Mouse (Mus musculus) liver, embryonic 14.5 days (tissue): ENCODE measurements around the gene Cyp2d11. TPM values are rescaled to one million over a fixed set of nuclear protein-coding genes. Genes with fewer than 3 reads are reported as not detected.

Experiments
- ATAC-seq: fragments of 200-750 bp; cut with Nextera tagmentation; 2 replicates; pipeline ENCODE4 v1.8.0; 2017; ENCODE audit warnings: moderate number of reproducible peaks, mild to moderate bottlenecking, moderate library complexity; ENCODE audit not compliant: insufficient read depth
- DNase-seq, 3 experiments: peaks; one replicate each; pipeline ENCODE4 v3.0.0-alpha.2; 2012 to 2013; ENCODE audit warnings: low read depth in 3 of 3, low spot score in 3 of 3
- H3K27ac ChIP-seq: fragments of 300-500 bp; sonication (generic); 2 replicates; pipeline ENCODE4 v1.5.1; 2014; ENCODE audit warnings: moderate library complexity, mild to moderate bottlenecking, control low read depth, inconsistent platforms
- H3K27me3 ChIP-seq: fragments of 300-500 bp; sonication (generic); 2 replicates; pipeline ENCODE4 v1.6.1; 2014; ENCODE audit warnings: mild to moderate bottlenecking, low read length, moderate library complexity; ENCODE audit not compliant: control insufficient read depth, insufficient read depth
- H3K36me3 ChIP-seq: fragments of 300-500 bp; sonication (generic); replicated peaks from 2 replicates; pipeline ENCODE4 v1.6.1; 2014; ENCODE audit warnings: low read depth; ENCODE audit not compliant: control insufficient read depth, insufficient read depth
- H3K4me1 ChIP-seq, 2 experiments: fragments of 200-500 bp in 1 of 2; fragments of 300-500 bp in 1 of 2; sonication (generic) in 1 of 2; replicated peaks; 2 replicates each; pipeline ENCODE4 v1.6.1; 2012 to 2014; ENCODE audit warnings: antibody characterized with exemption in 1 of 2, inconsistent platforms in 1 of 2, low read length in 1 of 2; ENCODE audit not compliant: control insufficient read depth in 2 of 2, insufficient read depth in 2 of 2
- H3K4me2 ChIP-seq: fragments of 300-500 bp; sonication (generic); 2 replicates; pipeline ENCODE4 v1.6.1; 2014; ENCODE audit warnings: low read depth, mild to moderate bottlenecking, control low read depth, moderate library complexity
- H3K4me3 ChIP-seq, 2 experiments: fragments of 200-500 bp in 1 of 2; fragments of 300-500 bp in 1 of 2; sonication (generic) in 1 of 2; 2 replicates each; pipeline ENCODE4 v1.5.1; 2012 to 2014; ENCODE audit warnings: low read depth in 2 of 2, low read length in 2 of 2, mild to moderate bottlenecking in 2 of 2, control low read depth in 1 of 2, inconsistent platforms in 1 of 2, moderate library complexity in 1 of 2; ENCODE audit not compliant: insufficient read depth in 1 of 2
- H3K9ac ChIP-seq: fragments of 300-500 bp; sonication (generic); replicated peaks from 2 replicates; pipeline ENCODE4 v1.6.1; 2014; ENCODE audit warnings: mild to moderate bottlenecking, control low read depth, moderate library complexity
- H3K9me3 ChIP-seq: fragments of 300-500 bp; sonication (generic); 2 replicates; pipeline ENCODE4 v1.6.1; 2016; ENCODE audit warnings: low read length, mixed read lengths; ENCODE audit not compliant: control insufficient read depth
- CTCF ChIP-seq: IDR thresholded peaks from 2 replicates; pipeline ENCODE4 v1.5.1; 2016; ENCODE audit warnings: antibody characterized with exemption, low read depth, control low read depth
- EP300 ChIP-seq: IDR thresholded peaks from 2 replicates; pipeline ENCODE4 v1.6.1; 2016; ENCODE audit warnings: antibody characterized with exemption, low read depth
- WGBS: fragments of 180-500 bp; shearing (Covaris S2); extraction: QIAGEN DNeasy Blood & Tissue Kit; methylation state at CpG from one replicate; pipeline ENCODE4 v1.1.7; 2014; ENCODE audit not compliant: insufficient replicate concordance; 5-methylcytosine and 5-hydroxymethylcytosine counted together
- polyA plus RNA-seq, 2 experiments: library from polyadenylated mRNA; depleted of rRNA in 1 of 2; stranded (reverse) in 1 of 2; unstranded in 1 of 2; fragments of >200 nt; fragmentation: Nextera tagmentation in 1 of 2; extraction: Ambion mirVana in 1 of 2; gene quantifications; 2 replicates each; pipeline versions ENCODE4 v1.2.1 to v1.2.3; 2012 to 2014

Cyp2d11 gene
- polyA plus RNA-seq, 2 experiments, result 0.09 TPM; not detected in 1

GRCm38 (mm10) chr15:82377701-82378100 is 16.1 kb downstream of the Cyp2d11 start:
- Histone ChIP-seq H3K27me3 (no peaks in the 10 kb centered on the region), H3K4me3 (no peak overlapping the region), H3K9ac (no peak overlapping the region), H3K9me3 (no peaks in the 10 kb centered on the region), H3K4me1 (peaks cover 0 to 11% of the 10 kb centered on the region in 2 experiments; a peak in 2 of 4 replicates), H3K36me3 (no peaks in the 10 kb centered on the region), H3K27ac (no peak overlapping the region), H3K4me2 (peak overlapping the region; percentile 18)
- DNase-seq (no peak), ATAC-seq (no peak)
- no peak for TF ChIP-seq EP300
- no peak for TF ChIP-seq CTCF
- 54% methylated on average over 5 of the region's 5 CpGs for WGBS

DNA sequence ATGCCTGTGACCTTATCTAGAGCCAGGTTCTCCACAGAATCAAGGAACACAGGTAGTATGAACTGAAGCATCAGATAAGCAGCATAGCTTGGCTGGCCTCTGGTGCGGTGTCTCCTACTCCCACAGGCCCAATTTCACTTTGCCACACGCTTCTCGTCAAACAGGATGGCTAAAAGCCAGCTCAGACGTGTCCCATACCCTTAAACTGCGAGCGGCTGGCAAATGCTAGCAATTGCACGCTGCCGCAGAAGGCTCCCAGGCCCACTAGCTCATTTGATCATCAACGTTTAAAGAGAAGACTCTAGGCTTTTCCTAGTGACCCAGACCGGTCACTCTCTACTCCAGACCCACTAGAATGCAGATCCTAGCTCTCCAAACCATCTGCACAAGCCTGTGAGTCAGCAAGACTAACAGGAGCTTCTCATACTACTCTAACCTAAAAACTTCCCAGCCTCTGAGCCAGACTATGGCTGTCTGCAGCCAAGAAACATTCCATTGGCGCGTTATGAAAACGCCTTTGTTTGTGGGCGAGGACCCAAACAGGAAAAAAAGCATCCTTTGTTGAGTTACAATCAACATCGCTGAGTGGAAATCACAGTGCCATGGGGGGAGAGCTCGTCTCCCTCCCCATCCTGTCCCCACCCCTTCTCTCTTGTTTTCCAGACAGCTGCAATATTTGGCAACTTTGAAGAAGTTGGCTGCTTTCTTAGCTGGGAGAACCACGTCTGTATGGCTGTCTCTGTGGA is 17.3 kb downstream of the Cyp2d11 start:
- H3K27me3 ChIP-seq, result no peaks in the 10 kb centered on the region
- no peak overlapping the region for H3K27ac ChIP-seq
- no peaks in the 10 kb centered on the region for H3K36me3 ChIP-seq
- 67% methylated on average over 17 of the region's 17 CpGs for WGBS
- H3K9me3 ChIP-seq, result no peaks in the 10 kb centered on the region
- ATAC-seq, result no peak
- no peak overlapping the region for H3K9ac ChIP-seq
- no peak for DNase-seq
- H3K4me1 ChIP-seq, result peaks cover 0 to 11% of the 10 kb centered on the region in 2 experiments; a peak in 2 of 4 replicates
- no peak for TF ChIP-seq CTCF
- TF ChIP-seq EP300, result no peak
- H3K4me2 ChIP-seq, result no peak overlapping the region
- H3K4me3 ChIP-seq, result no peak overlapping the region

DNA sequence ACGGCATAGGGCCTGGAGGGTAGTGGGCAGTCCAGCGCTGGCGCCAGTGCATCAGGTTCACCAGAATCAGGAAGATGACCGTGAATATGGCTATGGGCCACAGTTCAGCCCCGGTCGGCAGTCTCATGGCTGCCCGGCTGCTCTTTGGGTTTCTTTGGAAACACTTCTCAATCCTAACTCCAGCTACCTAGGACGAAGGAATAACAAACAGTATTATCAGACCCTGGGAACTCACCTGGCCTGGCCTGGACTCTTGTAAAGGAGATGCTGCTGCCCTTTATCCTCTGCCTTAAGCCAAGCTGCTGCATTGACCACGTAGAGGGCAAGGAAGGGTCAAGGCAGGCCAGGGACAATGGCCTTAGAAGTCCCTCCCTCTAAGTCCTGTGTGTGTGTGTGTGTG is 18.0 kb downstream of the Cyp2d11 start:
- ATAC-seq, result no peak
- H3K4me2 ChIP-seq, result no peak overlapping the region
- H3K9me3 ChIP-seq, result no peaks in the 10 kb centered on the region
- no peak overlapping the region for H3K27ac ChIP-seq
- H3K9ac ChIP-seq, result no peak overlapping the region
- no peaks in the 10 kb centered on the region for H3K36me3 ChIP-seq
- TF ChIP-seq EP300, result no peak
- no peak for TF ChIP-seq CTCF
- no peak overlapping the region for H3K4me3 ChIP-seq
- H3K27me3 ChIP-seq, result no peaks in the 10 kb centered on the region
- peaks cover 0 to 10% of the 10 kb centered on the region in 2 experiments; a peak in 2 of 4 replicates for H3K4me1 ChIP-seq
- WGBS, result 68% methylated on average over 9 of the region's 9 CpGs
- no peak for DNase-seq

- H3K4me2 ChIP-seq, result no peak overlapping the region
- TF ChIP-seq EP300 (no peak), CTCF (no peak)
- H3K4me1 ChIP-seq, result peaks cover 0 to 7% of the 10 kb centered on the region in 2 experiments; a peak in 2 of 4 replicates
- H3K27me3 ChIP-seq, result no peaks in the 10 kb centered on the region
- no peaks in the 10 kb centered on the region for H3K36me3 ChIP-seq
- 71% methylated on average over 5 of the region's 5 CpGs for WGBS
- no peak for ATAC-seq
- no peak overlapping the region for H3K4me3 ChIP-seq
- no peak for DNase-seq
- H3K27ac ChIP-seq, result no peak overlapping the region
- H3K9ac ChIP-seq, result no peak overlapping the region
- H3K9me3 ChIP-seq, result no peaks in the 10 kb centered on the region
Observed at GRCm38 (mm10) chr15:82374437-82374836, 19.4 kb downstream of the Cyp2d11 start.

GRCm38 (mm10) chr15:82372991-82373390 is 20.8 kb downstream of the Cyp2d11 start:
- ATAC-seq (no peak), DNase-seq (no peak)
- Histone ChIP-seq H3K9me3 (no peaks in the 10 kb centered on the region), H3K4me3 (no peak overlapping the region), H3K36me3 (no peaks in the 10 kb centered on the region), H3K4me1 (peaks cover 0 to 5% of the 10 kb centered on the region in 2 experiments; a peak in 1 of 4 replicates), H3K27ac (no peak overlapping the region), H3K4me2 (no peak overlapping the region), H3K27me3 (no peaks in the 10 kb centered on the region), H3K9ac (no peak overlapping the region)
- 74% methylated on average over 5 of the region's 5 CpGs for WGBS
- TF ChIP-seq CTCF, result no peak
- no peak for TF ChIP-seq EP300
